Mouse (Mus musculus) cortical plate, adult 2 months (tissue): ENCODE results near the gene Il6st.

Experiments
- CTCF ChIP-seq: fragments of 200-500 bp; IDR thresholded peaks from 2 replicates; pipeline ENCODE4 v1.5.1; 2011; ENCODE audit warnings: mild to moderate bottlenecking, control low read depth, low read length; ENCODE audit not compliant: insufficient read depth; ENCODE audit errors: extremely low read depth
- POLR2A ChIP-seq: fragments of 200-500 bp; IDR thresholded peaks from 2 replicates; pipeline ENCODE4 v1.6.1; 2011; ENCODE audit warnings: mild to moderate bottlenecking, low read length, control low read depth; ENCODE audit not compliant: insufficient read depth; ENCODE audit errors: extremely low read depth

GRCm38 (mm10) chr13:112439105-112439818, 24.6 kb upstream of the Il6st start:
- TF ChIP-seq CTCF (no peak), POLR2A (no peak)
